Mouse (Mus musculus): ENCODE measurements around the gene Cyp27b1. TPM values are rescaled to one million over a fixed set of nuclear protein-coding genes. Genes with fewer than 3 reads are reported as not detected.

The Cyp27b1 gene
- polyA plus RNA-seq, 1 experiment from 2014 or later = 0.13 TPM

DNA sequence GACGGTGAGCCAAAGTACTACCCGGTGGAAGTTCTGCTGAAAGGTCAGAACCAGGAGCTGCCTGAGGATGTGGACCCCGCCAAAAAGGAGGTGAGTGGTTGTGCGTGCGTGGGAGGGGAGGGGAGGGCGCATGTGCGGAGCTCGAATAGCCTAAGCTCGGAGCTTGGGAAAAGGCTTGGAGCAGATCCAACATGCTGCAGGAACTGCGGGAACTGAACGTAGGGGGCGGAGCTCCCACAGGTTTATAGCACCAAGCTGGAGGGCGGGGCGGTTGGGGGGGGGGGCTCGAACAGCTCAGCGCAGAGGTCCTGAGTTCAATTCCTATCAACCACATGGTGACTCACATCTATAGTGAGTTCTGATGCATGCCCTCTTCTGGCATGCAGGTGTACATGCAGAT lies 29.6 kb upstream of the Cyp27b1 start:
- no peak for ATAC-seq (replicated peaks; ENCODE audit: insufficient number of reproducible peaks, low FRiP score, low TSS enrichment)
- Histone ChIP-seq H3K9me3 (replicated peaks; ENCODE audit: control insufficient read depth, low read length) (no peaks in the 10 kb centered on the region), H3K4me3 (ENCODE audit: low read depth, low read length) (no peak overlapping the region), H3K36me3 (ENCODE audit: control insufficient read depth, insufficient read depth, low read length) (peaks cover 7% of the 10 kb centered on the region; the same call in 1 of the 2 replicates), H3K4me2 (no peak overlapping the region), H3K27ac (ENCODE audit: low read depth, low read length) (no peak overlapping the region), H3K4me1 (ENCODE audit: control insufficient read depth, insufficient read depth, low read length) (no peaks in the 10 kb centered on the region), H3K27me3 (ENCODE audit: control insufficient read depth, insufficient read depth, low read length) (no peaks in the 10 kb centered on the region), H3K9ac (ENCODE audit: low read depth, low read length) (no peak overlapping the region)
- WGBS (ENCODE audit: insufficient replicate concordance) = 72% methylated on average over 16 of the region's 16 CpGs

GRCm38 (mm10) chr10:127030336-127031296 lies 17.4 kb upstream of the Cyp27b1 start, which contains the start of gene Tsfm:
Gene Tsfm, minus strand, starts transcription at chr10:127030840.
- WGBS (ENCODE audit: insufficient replicate concordance) = 6% methylated on average over 56 of the region's 56 CpGs
- Histone ChIP-seq H3K9me3 (replicated peaks; ENCODE audit: control insufficient read depth, low read length) (no peaks in the 10 kb centered on the region), H3K4me1 (ENCODE audit: control insufficient read depth, insufficient read depth, low read length) (no peaks in the 10 kb centered on the region), H3K4me3 (ENCODE audit: low read depth, low read length) (peak within 1 kb of the TSS; percentile 91), H3K9ac (ENCODE audit: low read depth, low read length) (peak within 1 kb of the TSS; percentile 96), H3K27me3 (ENCODE audit: control insufficient read depth, insufficient read depth, low read length) (no peaks in the 10 kb centered on the region), H3K36me3 (ENCODE audit: control insufficient read depth, insufficient read depth, low read length) (peaks cover 25% of the 10 kb centered on the region), H3K27ac (ENCODE audit: low read depth, low read length) (peak within 1 kb of the TSS; percentile 86), H3K4me2 (peak within 1 kb of the TSS; percentile 88)
- ATAC-seq (replicated peaks; ENCODE audit: insufficient number of reproducible peaks, low FRiP score, low TSS enrichment) = peak; percentile 82

DNA sequence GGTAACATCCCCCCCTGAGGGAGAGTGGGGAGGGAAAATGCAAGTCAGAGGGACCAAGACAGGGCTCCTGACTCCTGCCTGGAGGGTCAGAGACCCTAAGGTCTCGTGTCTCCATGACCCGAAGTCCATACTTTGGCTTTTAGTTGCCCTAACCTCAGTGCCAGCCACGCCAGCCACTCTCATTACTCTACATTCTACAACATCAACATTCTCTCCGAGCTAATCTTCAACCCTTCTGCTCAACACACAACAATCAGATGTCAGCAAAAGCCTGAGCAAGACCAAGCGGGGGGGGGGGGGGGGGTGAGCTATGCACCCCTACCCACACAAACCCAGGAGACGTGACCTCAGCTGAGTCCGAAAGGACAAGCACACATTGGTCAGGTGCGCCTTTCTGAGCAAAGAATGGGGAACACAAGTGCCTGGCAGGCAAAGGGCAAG lies 14.7 kb upstream of the Cyp27b1 start:
- Histone ChIP-seq H3K4me2 (no peak overlapping the region), H3K27me3 (ENCODE audit: control insufficient read depth, insufficient read depth, low read length) (no peaks in the 10 kb centered on the region), H3K4me1 (ENCODE audit: control insufficient read depth, insufficient read depth, low read length) (no peaks in the 10 kb centered on the region), H3K4me3 (ENCODE audit: low read depth, low read length) (no peak overlapping the region), H3K27ac (ENCODE audit: low read depth, low read length) (no peak overlapping the region), H3K36me3 (ENCODE audit: control insufficient read depth, insufficient read depth, low read length) (peaks cover 3% of the 10 kb centered on the region), H3K9ac (ENCODE audit: low read depth, low read length) (no peak overlapping the region), H3K9me3 (replicated peaks; ENCODE audit: control insufficient read depth, low read length) (no peaks in the 10 kb centered on the region)
- ATAC-seq (replicated peaks; ENCODE audit: insufficient number of reproducible peaks, low FRiP score, low TSS enrichment) = no peak
- 79% methylated on average over 8 of the region's 8 CpGs for WGBS (ENCODE audit: insufficient replicate concordance)

DNA sequence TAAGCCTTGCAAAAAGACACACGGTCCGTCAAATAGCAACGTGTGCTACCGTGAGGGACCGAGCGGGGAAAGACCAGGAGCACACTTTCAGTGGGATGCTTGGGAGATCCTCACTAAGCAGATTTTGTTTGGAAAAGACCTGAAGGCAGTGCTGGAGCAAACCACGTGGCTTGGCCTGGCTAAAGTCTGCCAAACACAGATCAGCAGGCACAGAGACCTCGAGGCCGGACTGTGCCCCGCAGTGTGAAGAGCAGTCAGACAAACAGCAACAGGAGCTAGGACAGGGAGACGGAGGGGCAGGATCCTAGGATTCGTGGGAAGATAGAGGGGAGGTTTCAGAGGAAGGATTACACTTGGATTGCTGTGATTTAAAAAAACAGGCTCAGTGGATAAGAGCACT lies 11.8 kb upstream of the Cyp27b1 start:
- Histone ChIP-seq H3K4me1 (ENCODE audit: control insufficient read depth, insufficient read depth, low read length) (no peaks in the 10 kb centered on the region), H3K9me3 (replicated peaks; ENCODE audit: control insufficient read depth, low read length) (no peaks in the 10 kb centered on the region), H3K4me2 (no peak overlapping the region), H3K27me3 (ENCODE audit: control insufficient read depth, insufficient read depth, low read length) (peaks cover 8% of the 10 kb centered on the region), H3K4me3 (ENCODE audit: low read depth, low read length) (no peak overlapping the region), H3K36me3 (ENCODE audit: control insufficient read depth, insufficient read depth, low read length) (no peaks in the 10 kb centered on the region), H3K9ac (ENCODE audit: low read depth, low read length) (no peak overlapping the region), H3K27ac (ENCODE audit: low read depth, low read length) (no peak overlapping the region)
- ATAC-seq (replicated peaks; ENCODE audit: insufficient number of reproducible peaks, low FRiP score, low TSS enrichment) = no peak
- WGBS (ENCODE audit: insufficient replicate concordance) = 75% methylated on average over 12 of the region's 12 CpGs

DNA sequence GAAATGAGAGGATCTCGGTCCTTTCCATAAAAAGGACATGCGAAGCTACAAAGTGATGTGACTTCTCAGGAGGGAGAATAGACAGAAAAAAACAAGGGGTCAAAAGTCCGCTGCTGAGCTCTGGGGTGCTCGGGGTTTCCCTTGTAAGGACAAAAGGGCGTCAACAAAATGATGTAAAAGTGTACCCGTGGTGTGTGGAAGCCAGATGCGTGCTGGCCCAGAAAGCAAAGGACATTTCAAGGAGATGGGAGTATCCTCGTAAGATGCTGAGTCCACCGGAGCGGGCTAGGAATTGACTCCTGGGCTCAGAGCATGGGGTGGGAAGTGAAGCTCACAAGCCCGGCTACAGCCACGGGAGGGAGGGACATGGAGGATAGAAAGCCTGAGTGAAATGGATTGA lies 10.4 kb upstream of the Cyp27b1 start:
- WGBS (ENCODE audit: insufficient replicate concordance) = 70% methylated on average over 12 of the region's 12 CpGs
- Histone ChIP-seq H3K27ac (ENCODE audit: low read depth, low read length) (no peak overlapping the region), H3K4me1 (ENCODE audit: control insufficient read depth, insufficient read depth, low read length) (no peaks in the 10 kb centered on the region; the same call in 1 of the 2 replicates), H3K27me3 (ENCODE audit: control insufficient read depth, insufficient read depth, low read length) (peaks cover 8% of the 10 kb centered on the region), H3K4me2 (no peak overlapping the region), H3K9me3 (replicated peaks; ENCODE audit: control insufficient read depth, low read length) (no peaks in the 10 kb centered on the region), H3K36me3 (ENCODE audit: control insufficient read depth, insufficient read depth, low read length) (no peaks in the 10 kb centered on the region), H3K4me3 (ENCODE audit: low read depth, low read length) (no peak overlapping the region), H3K9ac (ENCODE audit: low read depth, low read length) (no peak overlapping the region)
- no peak for ATAC-seq (replicated peaks; ENCODE audit: insufficient number of reproducible peaks, low FRiP score, low TSS enrichment)

GRCm38 (mm10) chr10:127040569-127041214 lies 7.4 kb upstream of the Cyp27b1 start:
- H3K36me3 ChIP-seq (ENCODE audit: control insufficient read depth, insufficient read depth, low read length) = peaks cover 3% of the 10 kb centered on the region; the same call in 1 of the 2 replicates
- H3K4me2 ChIP-seq = peak overlapping the region; percentile 98
- H3K27ac ChIP-seq (ENCODE audit: low read depth, low read length) = no peak overlapping the region
- peaks cover 8% of the 10 kb centered on the region for H3K27me3 ChIP-seq (ENCODE audit: control insufficient read depth, insufficient read depth, low read length)
- H3K4me3 ChIP-seq (ENCODE audit: low read depth, low read length) = peak overlapping the region; percentile 84
- WGBS (ENCODE audit: insufficient replicate concordance) = 2% methylated on average over 20 of the region's 20 CpGs
- H3K4me1 ChIP-seq (ENCODE audit: control insufficient read depth, insufficient read depth, low read length) = no peaks in the 10 kb centered on the region; the same call in 1 of the 2 replicates
- H3K9ac ChIP-seq (ENCODE audit: low read depth, low read length) = peak overlapping the region; percentile 80
- no peaks in the 10 kb centered on the region for H3K9me3 ChIP-seq (replicated peaks; ENCODE audit: control insufficient read depth, low read length)
- ATAC-seq (replicated peaks; ENCODE audit: insufficient number of reproducible peaks, low FRiP score, low TSS enrichment) = no peak

- Histone ChIP-seq H3K4me3 (ENCODE audit: low read depth, low read length) (peak within 1 kb of the TSS; percentile 84), H3K27me3 (ENCODE audit: control insufficient read depth, insufficient read depth, low read length) (peaks cover 8% of the 10 kb centered on the region), H3K27ac (ENCODE audit: low read depth, low read length) (peak within 1 kb of the TSS; percentile 66; the same call in 1 of the 2 replicates), H3K36me3 (ENCODE audit: control insufficient read depth, insufficient read depth, low read length) (peaks cover 3% of the 10 kb centered on the region; the same call in 1 of the 2 replicates), H3K4me2 (peak within 1 kb of the TSS; percentile 98), H3K9ac (ENCODE audit: low read depth, low read length) (peak within 1 kb of the TSS; percentile 80), H3K4me1 (ENCODE audit: control insufficient read depth, insufficient read depth, low read length) (no peaks in the 10 kb centered on the region; the same call in 1 of the 2 replicates), H3K9me3 (replicated peaks; ENCODE audit: control insufficient read depth, low read length) (no peaks in the 10 kb centered on the region)
- under 1% methylated on average over 28 of the region's 28 CpGs for WGBS (ENCODE audit: insufficient replicate concordance)
- ATAC-seq (replicated peaks; ENCODE audit: insufficient number of reproducible peaks, low FRiP score, low TSS enrichment) = peak; percentile 59
Measured at GRCm38 (mm10) chr10:127041274-127041766, 6.7 kb upstream of the Cyp27b1 start, which contains the start of the genes Mettl1 and Eef1akmt3. Gene Mettl1, plus strand, starts transcription at chr10:127041414. Gene Eef1akmt3, minus strand, starts transcription at chr10:127041513.

DNA sequence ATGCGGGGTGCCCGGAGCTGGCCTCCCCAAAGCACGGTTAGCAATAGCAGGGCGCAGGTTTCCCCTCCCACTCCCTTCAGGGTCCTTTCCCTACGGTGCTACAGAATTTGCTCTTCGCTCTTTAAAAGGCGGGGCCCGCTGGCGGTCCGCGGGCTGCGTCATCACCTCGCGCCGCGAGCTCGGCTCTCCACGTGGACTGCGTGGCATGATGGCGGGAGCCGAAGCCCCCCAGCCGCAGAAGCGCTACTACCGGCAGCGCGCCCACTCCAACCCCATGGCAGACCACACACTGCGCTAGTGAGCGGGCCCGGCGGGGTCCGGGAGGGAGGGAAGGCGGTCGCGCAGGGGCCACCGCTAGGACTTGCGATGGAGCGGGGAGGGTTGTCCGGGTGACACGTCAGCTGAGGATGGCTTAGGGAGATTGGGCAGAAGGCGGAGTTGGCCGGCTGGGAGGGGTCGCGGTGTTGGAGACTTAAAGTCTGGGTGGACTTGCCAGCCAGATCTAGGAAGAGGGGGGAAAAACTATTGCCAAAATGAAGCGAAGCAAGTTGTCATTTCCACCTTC lies 6.2 kb upstream of the Cyp27b1 start:
- Histone ChIP-seq H3K4me3 (ENCODE audit: low read depth, low read length) (peak overlapping the region; percentile 84), H3K36me3 (ENCODE audit: control insufficient read depth, insufficient read depth, low read length) (peaks cover 3% of the 10 kb centered on the region; the same call in 1 of the 2 replicates), H3K27me3 (ENCODE audit: control insufficient read depth, insufficient read depth, low read length) (peaks cover 12% of the 10 kb centered on the region), H3K27ac (ENCODE audit: low read depth, low read length) (peak overlapping the region; percentile 66; the same call in 1 of the 2 replicates), H3K4me2 (peak overlapping the region; percentile 98), H3K9ac (ENCODE audit: low read depth, low read length) (peak overlapping the region; percentile 80), H3K9me3 (replicated peaks; ENCODE audit: control insufficient read depth, low read length) (no peaks in the 10 kb centered on the region), H3K4me1 (ENCODE audit: control insufficient read depth, insufficient read depth, low read length) (no peaks in the 10 kb centered on the region; the same call in 1 of the 2 replicates)
- ATAC-seq (replicated peaks; ENCODE audit: insufficient number of reproducible peaks, low FRiP score, low TSS enrichment) = peak; percentile 85
- WGBS (ENCODE audit: insufficient replicate concordance) = under 1% methylated on average over 44 of the region's 44 CpGs

All from heart, embryonic 11.5 days (tissue).